Mouse (Mus musculus): ENCODE measurements around the gene Car9. TPM values are rescaled to one million over a fixed set of nuclear protein-coding genes. Genes with fewer than 3 reads are reported as not detected.

Gene Car9
- polyA plus RNA-seq, 1 experiment from 2014 or later, result not detected

Other genes starting within 250 kb of the Car9 start
- gene Atp8b5, start 239.8 kb upstream of the Car9 start, polyA plus RNA-seq (2014; fragmentation: Nextera tagmentation; extraction: Ambion mirVana), result 0.23 and 0.57 TPM in 2 replicates
- 68.1 and 106 TPM in 2 replicates for gene Rusc2, start 125.0 kb upstream of the Car9 start, polyA plus RNA-seq (2014; fragmentation: Nextera tagmentation; extraction: Ambion mirVana)
- gene Fam166b, start 77.8 kb upstream of the Car9 start, polyA plus RNA-seq (2014; fragmentation: Nextera tagmentation; extraction: Ambion mirVana), result 0.46 and 0.76 TPM in 2 replicates
- gene Tesk1, start 65.0 kb upstream of the Car9 start, polyA plus RNA-seq (2014; fragmentation: Nextera tagmentation; extraction: Ambion mirVana), result 20.9 and 21.2 TPM in 2 replicates
- 7.9 and 12.9 TPM in 2 replicates for gene Cd72, start 52.3 kb upstream of the Car9 start, polyA plus RNA-seq (2014; fragmentation: Nextera tagmentation; extraction: Ambion mirVana)
- not detected in 2 replicates for gene Sit1, start 23.2 kb upstream of the Car9 start, polyA plus RNA-seq (2014; fragmentation: Nextera tagmentation; extraction: Ambion mirVana)
- gene Ccdc107, start 14.1 kb upstream of the Car9 start, polyA plus RNA-seq (2014; fragmentation: Nextera tagmentation; extraction: Ambion mirVana), result 68.1 and 80.6 TPM in 2 replicates
- gene Arhgef39, start 7.3 kb upstream of the Car9 start, polyA plus RNA-seq (2014; fragmentation: Nextera tagmentation; extraction: Ambion mirVana), result 5.0 and 6.0 TPM in 2 replicates
- gene Tpm2, start 16.8 kb downstream of the Car9 start, polyA plus RNA-seq (2014; fragmentation: Nextera tagmentation; extraction: Ambion mirVana), result 3.6 and 10.8 TPM in 2 replicates
- 80.9 and 82.8 TPM in 2 replicates for gene Creb3, start 55.4 kb downstream of the Car9 start, polyA plus RNA-seq (2014; fragmentation: Nextera tagmentation; extraction: Ambion mirVana)
- 60.3 and 65.5 TPM in 2 replicates for gene Tln1, start 55.7 kb downstream of the Car9 start, polyA plus RNA-seq (2014; fragmentation: Nextera tagmentation; extraction: Ambion mirVana)
- gene Rgp1, start 71.7 kb downstream of the Car9 start, polyA plus RNA-seq (2014; fragmentation: Nextera tagmentation; extraction: Ambion mirVana), result 27.2 and 28.5 TPM in 2 replicates
- gene Gba2, start 71.9 kb downstream of the Car9 start, polyA plus RNA-seq (2014; fragmentation: Nextera tagmentation; extraction: Ambion mirVana), result 50.5 and 53.4 TPM in 2 replicates
- gene Msmp, start 77.5 kb downstream of the Car9 start, polyA plus RNA-seq (2014; fragmentation: Nextera tagmentation; extraction: Ambion mirVana), result 2.1 TPM in 2 replicates
- gene Npr2, start 125.0 kb downstream of the Car9 start, polyA plus RNA-seq (2014; fragmentation: Nextera tagmentation; extraction: Ambion mirVana), result 15.1 and 16.2 TPM in 2 replicates
- 5.1 and 5.8 TPM in 2 replicates for gene Spag8, start 146.6 kb downstream of the Car9 start, polyA plus RNA-seq (2014; fragmentation: Nextera tagmentation; extraction: Ambion mirVana)
- 68.8 and 81.3 TPM in 2 replicates for gene Hint2, start 149.5 kb downstream of the Car9 start, polyA plus RNA-seq (2014; fragmentation: Nextera tagmentation; extraction: Ambion mirVana)
- gene Tmem8b, start 162.0 kb downstream of the Car9 start, polyA plus RNA-seq (2014; fragmentation: Nextera tagmentation; extraction: Ambion mirVana), result 11.2 and 13.3 TPM in 2 replicates
- gene Fam221b, start 162.2 kb downstream of the Car9 start, polyA plus RNA-seq (2014; fragmentation: Nextera tagmentation; extraction: Ambion mirVana), result 2.7 and 2.9 TPM in 2 replicates
- gene Olfr70, start 193.8 kb downstream of the Car9 start, polyA plus RNA-seq (2014; fragmentation: Nextera tagmentation; extraction: Ambion mirVana), result not detected in 2 replicates
- gene Olfr71, start 203.3 kb downstream of the Car9 start, polyA plus RNA-seq (2014; fragmentation: Nextera tagmentation; extraction: Ambion mirVana), result 0.16 TPM in 1 of 2 replicates, not detected in the other
- gene Hrct1, start 220.2 kb downstream of the Car9 start, polyA plus RNA-seq (2014; fragmentation: Nextera tagmentation; extraction: Ambion mirVana), result 0.20 and 0.30 TPM in 2 replicates
- not detected in 2 replicates for gene Spaar, start 223.1 kb downstream of the Car9 start, polyA plus RNA-seq (2014; fragmentation: Nextera tagmentation; extraction: Ambion mirVana)